Mouse (Mus musculus) natural killer cell, adult 2 months (primary cell): ENCODE measurements around the gene Pfn1.

Experiments
- DNase-seq, 2 experiments: peaks; one replicate each; pipeline ENCODE4 v3.0.0; 2022; ENCODE audit warnings: low spot score in 2 of 2

Pfn1 gene

GRCm38 (mm10) chr11:70674501-70674900 is 20.1 kb upstream of the Pfn1 start:
- DNase-seq = no peak

- no peak for DNase-seq
Measured at GRCm38 (mm10) chr11:70674014-70674413, 19.6 kb upstream of the Pfn1 start.

- DNase-seq = no peak
Measured at GRCm38 (mm10) chr11:70671333-70672047, 17.0 kb upstream of the Pfn1 start.

- no peak for DNase-seq
Measured at GRCm38 (mm10) chr11:70670483-70670882, 16.0 kb upstream of the Pfn1 start.

GRCm38 (mm10) chr11:70669582-70670345 is 15.3 kb upstream of the Pfn1 start:
- DNase-seq = peak; percentile 57 to 82

- DNase-seq = peak; percentile 93 to 95
Measured at GRCm38 (mm10) chr11:70668771-70669505, 14.5 kb upstream of the Pfn1 start, which contains the start of gene Spag7. Gene Spag7, minus strand, starts transcription at chr11:70669416.

GRCm38 (mm10) chr11:70668335-70668770 is 13.9 kb upstream of the Pfn1 start:
- no peak for DNase-seq

- DNase-seq = no peak
Measured at GRCm38 (mm10) chr11:70667271-70668150, 13.1 kb upstream of the Pfn1 start.

GRCm38 (mm10) chr11:70666687-70667086 is 12.2 kb upstream of the Pfn1 start:
- no peak for DNase-seq

- DNase-seq = no peak
Measured at GRCm38 (mm10) chr11:70664741-70665140, 10.3 kb upstream of the Pfn1 start.

GRCm38 (mm10) chr11:70663957-70664356 is 9.5 kb upstream of the Pfn1 start:
- no peak for DNase-seq

GRCm38 (mm10) chr11:70663101-70663500 is 8.7 kb upstream of the Pfn1 start:
- no peak for DNase-seq

GRCm38 (mm10) chr11:70660571-70660970 is 6.1 kb upstream of the Pfn1 start:
- DNase-seq = no peak

- no peak for DNase-seq
Measured at GRCm38 (mm10) chr11:70658942-70659341, 4.5 kb upstream of the Pfn1 start.

GRCm38 (mm10) chr11:70658521-70658920 is 4.1 kb upstream of the Pfn1 start:
- DNase-seq = no peak

- no peak for DNase-seq
Measured at GRCm38 (mm10) chr11:70657991-70658390, 3.5 kb upstream of the Pfn1 start.

- DNase-seq = no peak
Measured at GRCm38 (mm10) chr11:70657573-70657972, 3.1 kb upstream of the Pfn1 start.

- no peak for DNase-seq
Measured at GRCm38 (mm10) chr11:70656964-70657363, 2.5 kb upstream of the Pfn1 start, which contains the start of gene Eno3. Gene Eno3, plus strand, starts transcription at chr11:70657202.

GRCm38 (mm10) chr11:70656456-70656927 is 2.0 kb upstream of the Pfn1 start:
- DNase-seq = no peak

- DNase-seq = peak; percentile 44 to 67
Measured at GRCm38 (mm10) chr11:70655571-70656455, 1.4 kb upstream of the Pfn1 start.
